Mouse (Mus musculus): ENCODE data around the gene Siah1a.
A peak's percentile ranks its signal among the peaks of the same experiment; 100 is the strongest.

The Siah1a gene

DNA sequence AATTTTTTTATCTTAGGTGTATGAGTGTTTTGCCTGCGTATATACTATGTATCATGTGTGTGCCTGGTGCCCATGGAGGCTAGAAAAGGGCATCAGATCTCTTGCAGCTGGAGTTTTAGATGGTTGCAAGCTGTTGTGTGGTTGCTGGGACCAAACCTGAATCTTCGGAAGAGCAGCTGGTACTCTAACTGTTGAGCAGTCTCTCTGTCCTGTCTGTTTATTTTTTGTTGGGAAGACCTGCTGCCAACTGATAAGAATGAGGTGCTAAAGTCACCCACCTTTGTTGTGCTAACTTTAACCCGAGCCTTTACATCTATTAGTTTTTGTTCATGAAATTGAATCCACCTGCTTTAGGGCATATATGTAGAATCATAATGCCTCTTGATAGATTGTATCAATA, 43.3 kb downstream of the Siah1a start:
- peak; percentile 40 for DNase-seq (ENCODE audit: low read depth)

DNA sequence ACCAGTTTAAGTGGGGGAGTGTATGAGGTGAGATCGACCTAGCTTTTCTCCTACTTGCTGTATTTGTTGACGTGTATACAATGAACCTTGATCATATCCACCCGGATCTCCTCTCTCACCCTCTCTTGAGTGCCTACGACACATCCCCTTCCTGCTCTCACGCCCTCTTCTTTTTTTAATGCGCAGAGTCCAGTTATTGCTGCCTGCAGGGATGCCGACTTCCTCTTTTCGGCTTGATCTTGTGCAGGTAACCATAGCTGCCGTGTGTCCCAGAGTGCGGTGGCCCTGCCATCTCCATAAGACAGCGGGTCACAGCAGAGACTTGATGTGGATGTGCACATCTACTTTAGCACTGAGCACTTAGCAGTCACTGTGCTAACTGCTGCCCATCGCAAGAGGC, 46.3 kb downstream of the Siah1a start:
- no peak for DNase-seq (ENCODE audit: low read depth)

DNA sequence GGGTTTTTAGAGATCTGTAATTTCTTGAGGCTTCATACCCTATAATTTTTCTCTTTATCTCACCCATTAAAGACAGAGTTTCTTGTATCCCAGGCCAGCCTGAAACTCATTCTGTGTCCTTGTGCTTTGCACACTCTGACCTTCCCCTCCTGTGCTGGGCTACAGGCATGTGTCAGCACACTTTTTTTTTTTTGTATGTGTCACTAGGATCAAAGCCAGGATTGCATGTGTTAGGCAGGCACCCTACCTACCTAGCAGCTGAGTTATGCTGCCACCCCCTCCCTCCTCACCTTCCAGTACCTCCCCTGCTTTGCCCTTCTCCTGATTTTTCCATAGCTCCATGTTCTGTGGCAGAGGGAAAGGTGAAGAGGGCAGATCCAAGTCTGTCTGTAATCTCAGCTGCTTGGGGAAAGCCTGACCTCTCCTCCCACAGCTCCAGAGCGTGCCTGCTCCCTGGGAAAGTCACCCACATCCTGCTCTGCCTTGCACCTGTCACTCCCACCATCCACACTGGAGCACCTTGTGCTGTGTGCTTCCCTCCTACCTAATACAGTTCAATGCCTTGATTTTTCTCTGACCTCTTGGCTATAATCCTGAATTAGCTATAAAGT, 46.8 kb downstream of the Siah1a start:
- no peak for DNase-seq (ENCODE audit: low read depth)

GRCm38 (mm10) chr8:86695703-86696102, 50.0 kb downstream of the Siah1a start:
- no peak for DNase-seq (ENCODE audit: low read depth)

GRCm38 (mm10) chr8:86694011-86694410, 51.7 kb downstream of the Siah1a start:
- no peak for DNase-seq (ENCODE audit: low read depth)

DNA sequence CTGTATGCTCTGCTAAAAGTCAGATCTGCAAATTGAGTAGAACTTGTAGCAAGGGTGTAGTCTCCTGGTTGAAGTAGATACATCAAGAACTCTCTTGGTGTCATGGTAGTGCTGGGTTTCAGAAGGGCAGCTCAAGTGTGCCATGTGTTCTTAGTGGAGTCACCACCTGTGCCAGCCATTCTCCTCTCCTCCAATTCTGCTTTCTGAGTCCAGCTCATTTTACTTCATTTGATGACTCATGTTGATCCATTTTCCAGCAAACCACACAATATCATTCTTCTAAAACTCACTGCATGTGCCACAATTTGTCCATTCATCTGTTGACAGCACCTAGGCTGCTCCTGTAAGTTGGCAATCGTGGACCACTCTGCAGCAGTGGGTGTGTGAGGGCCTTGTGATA, 53.6 kb downstream of the Siah1a start:
- DNase-seq (ENCODE audit: low read depth): no peak

- DNase-seq (ENCODE audit: low read depth): no peak
Observed at GRCm38 (mm10) chr8:86686629-86687028, 59.1 kb downstream of the Siah1a start.
